Mouse (Mus musculus): ENCODE data around the gene Mrpl53. TPM values are rescaled to one million over a fixed set of nuclear protein-coding genes. Genes with fewer than 3 reads are reported as not detected.

Gene Mrpl53
- polyA plus RNA-seq, 1 experiment from 2014 or later, result 134 TPM

DNA sequence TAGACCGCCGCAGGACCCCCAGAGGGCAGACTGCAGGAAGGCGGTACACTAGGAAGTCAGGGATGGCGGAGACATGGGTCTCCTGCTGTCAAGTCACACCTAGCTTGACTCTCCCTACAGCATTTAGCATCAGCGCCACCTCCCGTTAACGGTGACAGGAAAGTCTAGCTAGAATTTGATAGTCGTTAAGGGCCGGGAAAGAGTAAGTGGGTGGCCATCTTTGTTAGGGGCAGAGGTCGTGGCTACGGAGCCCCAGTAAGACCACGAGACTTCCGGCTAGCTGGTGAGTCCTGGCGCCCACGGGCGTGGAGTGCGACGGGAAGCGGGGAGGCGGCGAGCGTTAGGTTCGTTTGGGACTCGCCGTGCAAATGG lies 7.5 kb upstream of the Mrpl53 start, which contains the start of the genes Ccdc142 and Gm42688:
Gene Ccdc142, plus strand, starts transcription at position 286 of the 372 bp plus-strand sequence.
Gene Gm42688, plus strand, starts transcription at position 302 of the 372 bp plus-strand sequence.
- H3K4me3 ChIP-seq (replicated peaks), result peak within 1 kb of the TSS; percentile 80
- H3K9me3 ChIP-seq (replicated peaks), result no peaks in the 10 kb centered on the region
- no peaks in the 10 kb centered on the region for H3K27me3 ChIP-seq
- peak within 1 kb of the TSS; percentile 79 for H3K9ac ChIP-seq
- H3K27ac ChIP-seq, result peak within 1 kb of the TSS; percentile 89
- H3K36me3 ChIP-seq, result peaks cover 9% of the 10 kb centered on the region
- WGBS, result under 1% methylated on average over 25 of the region's 25 CpGs
- peak; percentile 84 for ATAC-seq (replicated peaks; ENCODE audit: low FRiP score)
- H3K4me2 ChIP-seq, result peak within 1 kb of the TSS; percentile 97
- H3K4me1 ChIP-seq, result peaks cover 27% of the 10 kb centered on the region

DNA sequence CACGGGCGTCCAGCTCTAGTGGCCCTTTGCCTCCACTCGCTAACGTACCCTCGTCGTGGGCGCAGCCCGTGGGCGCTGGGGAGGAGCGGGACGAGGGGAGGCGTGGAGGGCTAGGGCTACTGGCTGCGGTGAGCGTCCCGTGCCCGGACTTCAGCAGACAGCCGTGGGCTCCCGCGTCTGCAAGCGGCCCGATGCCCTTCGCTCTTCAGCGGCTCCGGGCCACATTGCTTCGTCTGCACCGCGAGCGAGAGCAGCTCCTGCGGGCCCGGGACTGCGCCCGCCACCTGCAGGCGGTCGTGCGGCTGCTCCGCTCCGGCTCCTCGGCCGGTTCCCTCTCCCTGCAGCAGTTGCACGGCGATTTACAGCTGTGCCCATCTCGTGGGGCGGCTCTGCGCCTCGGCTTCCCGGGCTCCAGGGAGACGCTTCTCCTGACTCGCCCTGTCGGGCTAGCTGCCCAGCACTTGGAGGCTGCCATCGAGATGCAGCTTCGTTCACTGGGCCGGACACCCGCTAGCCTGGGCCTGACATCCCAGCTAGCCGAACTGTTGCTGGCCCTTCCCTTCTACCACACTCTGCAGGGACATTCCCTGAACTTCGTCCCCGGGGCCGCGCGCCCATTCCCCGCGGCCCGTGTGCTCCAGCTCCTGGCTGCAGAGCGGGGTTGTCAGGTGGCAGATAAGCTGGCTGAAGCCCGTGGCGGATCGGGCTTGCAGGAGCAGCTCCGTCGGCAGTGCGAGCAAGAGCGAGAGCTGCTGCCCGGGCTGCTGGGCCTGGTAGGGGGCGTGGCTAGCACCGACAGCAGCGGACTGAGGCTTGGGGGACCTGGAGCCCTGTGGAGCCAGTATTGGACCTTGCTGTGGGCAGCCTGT lies 6.9 kb upstream of the Mrpl53 start:
- ATAC-seq (replicated peaks; ENCODE audit: low FRiP score), result peak; percentile 89
- peak overlapping the region; percentile 79 for H3K9ac ChIP-seq
- WGBS, result under 1% methylated on average over 73 of the region's 74 CpGs

GRCm38 (mm10) chr6:83103130-83103650 lies 5.7 kb upstream of the Mrpl53 start:
- Histone ChIP-seq H3K9me3 (replicated peaks) (no peaks in the 10 kb centered on the region), H3K4me3 (replicated peaks) (0 out of 2 replicates have a peak overlapping the region, but pooled peaks have one; percentile 80), H3K4me1 (peaks cover 36% of the 10 kb centered on the region), H3K4me2 (peak overlapping the region; percentile 97), H3K36me3 (peaks cover 21% of the 10 kb centered on the region), H3K27me3 (no peaks in the 10 kb centered on the region), H3K27ac (no peak overlapping the region), H3K9ac (0 out of 2 replicates have a peak overlapping the region, but pooled peaks have one; percentile 79)
- no peak for ATAC-seq (replicated peaks; ENCODE audit: low FRiP score)
- 57% methylated on average over 11 of the region's 11 CpGs for WGBS

More for the DNA sequence above, 6.9 kb upstream of the Mrpl53 start:
- Histone ChIP-seq H3K27ac (peak overlapping the region; percentile 89), H3K27me3 (no peaks in the 10 kb centered on the region), H3K4me1 (peaks cover 27% of the 10 kb centered on the region), H3K36me3 (peaks cover 15% of the 10 kb centered on the region), H3K4me2 (peak overlapping the region; percentile 97), H3K9me3 (replicated peaks) (no peaks in the 10 kb centered on the region), H3K4me3 (replicated peaks) (peak overlapping the region; percentile 80)

DNA sequence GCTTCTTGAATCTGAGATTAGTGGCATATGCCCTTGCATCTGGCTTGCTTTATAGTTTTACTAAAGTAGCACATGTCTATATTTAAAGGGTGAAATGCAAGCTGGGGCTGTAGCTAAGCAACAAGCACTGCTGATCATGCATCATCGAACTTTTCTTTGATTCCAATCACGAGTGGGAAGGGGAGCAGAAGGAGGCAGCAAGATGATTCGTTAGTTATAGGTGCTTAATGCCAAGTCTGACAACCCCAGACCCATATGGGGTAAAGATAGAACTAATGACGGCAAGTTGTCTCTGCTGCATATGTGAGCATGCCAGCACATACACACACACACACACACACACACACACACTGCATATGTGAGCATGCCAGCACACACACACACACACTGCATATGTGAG lies 4.7 kb upstream of the Mrpl53 start:
- 76% methylated on average over 4 of the region's 4 CpGs for WGBS

GRCm38 (mm10) chr6:83107566-83108400 lies 1.1 kb upstream of the Mrpl53 start:
- Histone ChIP-seq H3K36me3 (peaks cover 31% of the 10 kb centered on the region), H3K27me3 (no peaks in the 10 kb centered on the region), H3K9me3 (replicated peaks) (no peaks in the 10 kb centered on the region), H3K4me3 (replicated peaks) (peak overlapping the region; percentile 76; the same call in 1 of the 2 replicates), H3K27ac (0 out of 2 replicates have a peak overlapping the region, but pooled peaks have one; percentile 89), H3K4me1 (peaks cover 34% of the 10 kb centered on the region), H3K4me2 (peak overlapping the region; percentile 88), H3K9ac (peak overlapping the region; percentile 90; the same call in 1 of the 2 replicates)
- 37% methylated on average over 13 of the region's 13 CpGs for WGBS
- ATAC-seq (replicated peaks; ENCODE audit: low FRiP score), result 0 out of 2 replicates have a peak, but pooled peaks have one; percentile 30

More for the DNA sequence above, 4.7 kb upstream of the Mrpl53 start:
- Histone ChIP-seq H3K9me3 (replicated peaks) (no peaks in the 10 kb centered on the region), H3K4me1 (peaks cover 37% of the 10 kb centered on the region), H3K27me3 (no peaks in the 10 kb centered on the region), H3K4me2 (no peak overlapping the region), H3K27ac (no peak overlapping the region), H3K9ac (no peak overlapping the region), H3K4me3 (replicated peaks) (no peak overlapping the region), H3K36me3 (peaks cover 21% of the 10 kb centered on the region)
- no peak for ATAC-seq (replicated peaks; ENCODE audit: low FRiP score)

DNA sequence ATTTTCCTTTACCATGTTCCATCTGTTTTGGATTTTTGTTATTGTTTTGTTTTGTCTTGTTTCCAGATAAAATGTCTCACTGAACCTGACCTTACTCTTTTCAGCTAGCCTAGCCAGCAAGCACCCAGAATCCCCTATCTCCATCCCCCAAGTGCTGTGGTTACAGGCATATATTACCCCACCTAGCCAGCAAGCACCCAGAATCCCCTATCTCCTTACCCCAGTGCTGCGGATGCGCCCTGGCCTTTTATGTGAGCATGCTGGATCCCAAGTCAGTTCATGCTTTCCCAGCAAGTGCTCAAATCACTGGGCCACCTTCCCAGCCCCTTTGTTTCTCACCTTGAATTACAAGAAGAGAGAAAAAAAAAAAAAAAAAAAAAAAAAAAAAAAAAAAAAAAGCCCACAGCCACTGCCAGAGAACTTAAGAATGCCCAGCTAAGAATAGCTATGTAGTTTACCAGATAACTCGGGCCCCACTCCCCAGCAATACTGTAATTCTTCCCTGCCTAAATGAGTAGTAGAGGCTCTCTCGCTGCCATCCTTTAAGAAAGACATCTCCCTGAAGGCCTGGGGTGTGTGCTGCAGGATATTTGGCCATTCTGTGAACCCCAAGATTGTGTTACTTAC lies 2.8 kb downstream of the Mrpl53 start:
- no peak overlapping the region for H3K27ac ChIP-seq
- no peak overlapping the region for H3K4me2 ChIP-seq
- H3K27me3 ChIP-seq, result no peaks in the 10 kb centered on the region
- no peak overlapping the region for H3K4me3 ChIP-seq (replicated peaks)
- 94% methylated on average over 4 of the region's 4 CpGs for WGBS
- H3K4me1 ChIP-seq, result peaks cover 45% of the 10 kb centered on the region
- no peaks in the 10 kb centered on the region for H3K9me3 ChIP-seq (replicated peaks)
- no peak overlapping the region for H3K9ac ChIP-seq
- ATAC-seq (replicated peaks; ENCODE audit: low FRiP score), result no peak
- peaks cover 20% of the 10 kb centered on the region for H3K36me3 ChIP-seq

DNA sequence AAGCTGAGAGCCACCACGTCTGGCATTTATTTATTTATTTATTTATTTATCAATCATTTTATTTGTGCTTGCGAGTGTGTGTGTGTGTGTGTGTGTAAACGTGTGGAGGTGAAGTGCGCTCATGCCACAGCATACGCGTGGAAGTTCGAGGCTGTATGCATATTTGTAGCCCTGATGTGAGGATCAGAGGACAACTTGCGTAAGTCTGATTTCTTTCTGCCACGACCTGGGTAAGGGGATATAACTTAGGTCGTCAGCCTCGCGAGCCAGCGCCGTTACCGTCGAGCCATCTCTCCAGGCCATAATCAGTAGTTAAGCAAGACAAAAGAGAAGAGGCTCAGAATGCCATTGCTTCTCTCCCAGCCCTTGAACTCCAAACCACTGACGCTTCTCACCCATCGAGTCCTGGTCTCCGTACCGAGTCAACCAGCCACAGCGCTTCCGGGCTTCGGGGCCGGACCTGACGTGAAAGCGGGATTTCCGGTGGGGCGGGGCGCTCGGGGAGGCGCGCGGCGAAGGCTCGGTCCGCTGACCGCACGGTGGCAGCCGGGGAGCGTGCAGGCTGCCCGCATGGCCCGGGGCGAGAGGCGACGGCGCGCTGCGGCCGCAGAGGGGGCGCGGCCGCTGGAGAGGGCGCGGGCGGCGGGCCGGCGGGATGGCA lies 6.3 kb downstream of the Mrpl53 start, which contains the start of gene Mogs:
Gene Mogs, plus strand, starts transcription at position 486 of the 661 bp plus-strand sequence.
- peak within 1 kb of the TSS; percentile 93 for H3K4me2 ChIP-seq
- peak within 1 kb of the TSS; percentile 90 for H3K27ac ChIP-seq
- peaks cover 42% of the 10 kb centered on the region for H3K36me3 ChIP-seq
- WGBS, result 1% methylated on average over 58 of the region's 58 CpGs
- H3K27me3 ChIP-seq, result no peaks in the 10 kb centered on the region
- peak within 1 kb of the TSS; percentile 88 for H3K9ac ChIP-seq
- peaks cover 58% of the 10 kb centered on the region for H3K4me1 ChIP-seq
- peak; percentile 89 for ATAC-seq (replicated peaks; ENCODE audit: low FRiP score)
- no peaks in the 10 kb centered on the region for H3K9me3 ChIP-seq (replicated peaks)
- peak within 1 kb of the TSS; percentile 92 for H3K4me3 ChIP-seq (replicated peaks)

GRCm38 (mm10) chr6:83115682-83116372 lies 7.0 kb downstream of the Mrpl53 start:
- Histone ChIP-seq H3K4me2 (peak overlapping the region; percentile 93), H3K4me1 (peaks cover 59% of the 10 kb centered on the region), H3K27me3 (no peaks in the 10 kb centered on the region), H3K36me3 (peaks cover 37% of the 10 kb centered on the region), H3K9me3 (replicated peaks) (no peaks in the 10 kb centered on the region), H3K27ac (peak overlapping the region; percentile 90), H3K4me3 (replicated peaks) (peak overlapping the region; percentile 92), H3K9ac (peak overlapping the region; percentile 88)
- 1% methylated on average over 33 of the region's 48 CpGs for WGBS
- ATAC-seq (replicated peaks; ENCODE audit: low FRiP score), result peak; percentile 63

DNA sequence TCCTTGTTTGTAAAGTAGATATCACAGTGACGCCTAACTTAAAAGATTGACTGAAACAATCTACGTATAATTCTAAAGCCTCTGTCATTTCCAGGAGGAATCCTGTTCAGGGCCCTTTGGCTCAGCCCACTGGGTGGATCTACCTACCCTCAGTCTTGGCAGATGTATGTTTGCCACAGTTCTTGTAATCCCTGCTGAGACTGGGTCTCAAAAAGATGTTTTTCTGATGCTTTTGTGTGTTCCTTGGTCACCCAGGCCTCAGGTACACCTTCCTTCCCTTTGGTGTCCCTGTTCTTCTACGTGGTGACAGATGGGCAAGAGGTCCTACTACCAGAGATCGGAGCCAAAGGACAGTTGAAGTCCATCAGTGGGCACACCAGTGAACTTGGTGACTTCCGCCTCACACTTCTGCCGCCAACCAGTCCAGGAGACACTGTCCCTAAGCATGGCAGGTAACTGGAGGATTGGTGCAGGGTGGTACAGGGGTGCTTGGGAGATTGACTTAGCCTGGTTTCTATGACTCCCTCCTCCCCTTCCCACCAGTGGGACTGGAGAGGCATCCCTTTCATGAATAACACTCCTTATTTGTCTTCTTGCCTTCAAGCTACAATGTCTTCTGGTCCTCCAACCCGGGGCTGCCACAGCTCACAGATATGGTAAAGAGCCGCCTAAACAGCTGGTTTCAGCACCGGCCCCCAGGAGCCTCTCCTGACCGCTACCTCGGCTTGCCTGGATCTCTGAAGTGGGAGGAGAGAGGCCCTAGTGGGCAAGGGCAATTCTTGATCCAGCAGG lies 7.7 kb downstream of the Mrpl53 start:
- peak overlapping the region; percentile 88 for H3K9ac ChIP-seq
- H3K27ac ChIP-seq, result peak overlapping the region; percentile 90; the same call in 1 of the 2 replicates
- H3K36me3 ChIP-seq, result peaks cover 32% of the 10 kb centered on the region
- H3K4me3 ChIP-seq (replicated peaks), result peak overlapping the region; percentile 92
- H3K4me2 ChIP-seq, result peak overlapping the region; percentile 93
- no peak for ATAC-seq (replicated peaks; ENCODE audit: low FRiP score)
- 71% methylated on average over 11 of the region's 11 CpGs for WGBS
- H3K27me3 ChIP-seq, result no peaks in the 10 kb centered on the region
- peaks cover 59% of the 10 kb centered on the region for H3K4me1 ChIP-seq
- no peaks in the 10 kb centered on the region for H3K9me3 ChIP-seq (replicated peaks)

DNA sequence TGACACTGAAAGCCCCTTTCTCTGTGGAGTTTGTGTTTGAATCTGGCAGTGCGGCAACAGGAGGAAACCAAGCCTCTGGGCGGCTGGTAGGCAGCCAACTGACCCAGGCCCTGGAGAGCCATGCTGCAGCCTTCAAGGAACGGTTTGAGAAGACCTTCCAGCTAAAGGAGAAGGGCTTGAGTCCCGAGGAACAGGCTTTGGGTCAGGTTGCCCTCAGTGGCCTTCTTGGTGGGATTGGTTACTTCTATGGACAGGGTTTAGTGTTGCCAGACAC lies 8.3 kb downstream of the Mrpl53 start:
- 90% methylated on average over 4 of the region's 4 CpGs for WGBS
- Histone ChIP-seq H3K9me3 (replicated peaks) (no peaks in the 10 kb centered on the region), H3K4me3 (replicated peaks) (0 out of 2 replicates have a peak overlapping the region, but pooled peaks have one; percentile 92), H3K27me3 (no peaks in the 10 kb centered on the region), H3K4me1 (peaks cover 60% of the 10 kb centered on the region), H3K9ac (0 out of 2 replicates have a peak overlapping the region, but pooled peaks have one; percentile 88), H3K4me2 (no peak overlapping the region), H3K27ac (0 out of 2 replicates have a peak overlapping the region, but pooled peaks have one; percentile 7), H3K36me3 (peaks cover 32% of the 10 kb centered on the region)
- no peak for ATAC-seq (replicated peaks; ENCODE audit: low FRiP score)

Measured in kidney, embryonic 15.5 days (tissue).